Mouse (Mus musculus) liver, embryonic 16.5 days (tissue): ENCODE measurements around the gene Pold4. TPM values are rescaled to one million over a fixed set of nuclear protein-coding genes. Genes with fewer than 3 reads are reported as not detected.

Experiments used
- ATAC-seq: fragments of 200-750 bp; cut with Nextera tagmentation; 2 replicates; pipeline ENCODE4 v1.8.0; 2017; ENCODE audit warnings: low read depth, mild to moderate bottlenecking, moderate number of reproducible peaks, moderate library complexity
- H3K27ac ChIP-seq: fragments of 300-500 bp; sonication (generic); 2 replicates; pipeline ENCODE4 v1.5.1; 2014; ENCODE audit warnings: mild to moderate bottlenecking, low read length
- H3K27me3 ChIP-seq: fragments of 300-500 bp; sonication (generic); 2 replicates; pipeline ENCODE4 v1.6.1; 2014; ENCODE audit warnings: low read depth, low read length, mixed read lengths; ENCODE audit not compliant: control insufficient read depth, insufficient read depth
- H3K36me3 ChIP-seq: fragments of 300-500 bp; sonication (generic); 2 replicates; pipeline ENCODE4 v1.6.1; 2014; ENCODE audit warnings: mild to moderate bottlenecking; ENCODE audit not compliant: control insufficient read depth, insufficient read depth
- H3K4me1 ChIP-seq: fragments of 300-500 bp; sonication (generic); 2 replicates; pipeline ENCODE4 v1.6.1; 2014; ENCODE audit warnings: low read depth, low read length, mixed read lengths; ENCODE audit not compliant: control insufficient read depth
- H3K4me2 ChIP-seq: fragments of 300-500 bp; sonication (generic); 2 replicates; pipeline ENCODE4 v1.6.1; 2014; ENCODE audit warnings: low read depth, low read length, mixed read lengths
- H3K4me3 ChIP-seq: fragments of 300-500 bp; sonication (generic); 2 replicates; pipeline ENCODE4 v1.5.1; 2014; ENCODE audit warnings: low read depth, mild to moderate bottlenecking, low read length
- H3K9ac ChIP-seq: fragments of 300-500 bp; sonication (generic); 2 replicates; pipeline ENCODE4 v1.6.1; 2014; ENCODE audit warnings: low read depth, low read length
- H3K9me3 ChIP-seq: fragments of 300-500 bp; sonication (generic); replicated peaks from 2 replicates; pipeline ENCODE4 v1.6.1; 2016; ENCODE audit warnings: low read length; ENCODE audit not compliant: control insufficient read depth
- WGBS: fragments of 180-500 bp; shearing (Covaris S2); extraction: QIAGEN DNeasy Blood & Tissue Kit; methylation state at CpG from one replicate; pipeline ENCODE4 v1.1.7; 2014; ENCODE audit not compliant: insufficient replicate concordance; 5-methylcytosine and 5-hydroxymethylcytosine counted together
- polyA plus RNA-seq: library from polyadenylated mRNA; unstranded; fragments of >200 nt; fragmentation: Nextera tagmentation; extraction: Ambion mirVana; gene quantifications from 2 replicates; pipeline ENCODE4 v1.2.1, GENCODE M21; 2015

Gene Pold4
- polyA plus RNA-seq, 1 experiment from 2014 or later = 14.8 TPM

- Histone ChIP-seq H3K4me2 (peak within 1 kb of the TSS; percentile 74), H3K36me3 (no peaks in the 10 kb centered on the region), H3K27ac (peak within 1 kb of the TSS; percentile 35; the same call in 1 of the 2 replicates), H3K27me3 (peaks cover 77% of the 10 kb centered on the region), H3K9me3 (no peaks in the 10 kb centered on the region), H3K4me3 (peak within 1 kb of the TSS; percentile 59), H3K4me1 (peaks cover 16% of the 10 kb centered on the region), H3K9ac (peak within 1 kb of the TSS; percentile 61)
- 1% methylated on average over 42 of the region's 49 CpGs for WGBS
- ATAC-seq = peak; percentile 17; the same call in 1 of the 2 replicates
These were observed 17.5 kb upstream of the Pold4 start, which contains the start of the genes Clcf1 and AC109138.7 for GRCm38 (mm10) chr19:4214071-4214770. TSS of gene Clcf1 (plus strand) at chr19:4214238. TSS of gene AC109138.7 (plus strand) at chr19:4214357.

GRCm38 (mm10) chr19:4214771-4215450, 16.8 kb upstream of the Pold4 start:
- H3K4me2 ChIP-seq = peak overlapping the region; percentile 74
- H3K4me1 ChIP-seq = peaks cover 16% of the 10 kb centered on the region
- WGBS = under 1% methylated on average over 47 of the region's 81 CpGs
- peaks cover 77% of the 10 kb centered on the region for H3K27me3 ChIP-seq
- H3K27ac ChIP-seq = peak overlapping the region; percentile 35; the same call in 1 of the 2 replicates
- H3K9ac ChIP-seq = peak overlapping the region; percentile 61
- ATAC-seq = peak; percentile 49
- no peaks in the 10 kb centered on the region for H3K36me3 ChIP-seq
- H3K4me3 ChIP-seq = peak overlapping the region; percentile 59
- no peaks in the 10 kb centered on the region for H3K9me3 ChIP-seq

GRCm38 (mm10) chr19:4215451-4215840, 16.3 kb upstream of the Pold4 start:
- Histone ChIP-seq H3K9me3 (no peaks in the 10 kb centered on the region), H3K4me1 (peaks cover 21% of the 10 kb centered on the region), H3K36me3 (no peaks in the 10 kb centered on the region), H3K4me2 (peak overlapping the region; percentile 74), H3K9ac (peak overlapping the region; percentile 61), H3K27me3 (peaks cover 76% of the 10 kb centered on the region), H3K27ac (no peak overlapping the region), H3K4me3 (peak overlapping the region; percentile 59)
- no peak for ATAC-seq
- 2% methylated on average over 15 of the region's 21 CpGs for WGBS

GRCm38 (mm10) chr19:4216041-4216685, 15.5 kb upstream of the Pold4 start:
- Histone ChIP-seq H3K4me3 (no peak overlapping the region), H3K9me3 (no peaks in the 10 kb centered on the region), H3K4me2 (no peak overlapping the region), H3K9ac (no peak overlapping the region), H3K4me1 (peaks cover 25% of the 10 kb centered on the region), H3K36me3 (no peaks in the 10 kb centered on the region), H3K27ac (no peak overlapping the region), H3K27me3 (peaks cover 74% of the 10 kb centered on the region)
- no peak for ATAC-seq
- 12% methylated on average over 14 of the region's 14 CpGs for WGBS

GRCm38 (mm10) chr19:4217140-4217539, 14.6 kb upstream of the Pold4 start:
- Histone ChIP-seq H3K9ac (no peak overlapping the region), H3K27ac (no peak overlapping the region), H3K4me3 (no peak overlapping the region), H3K9me3 (no peaks in the 10 kb centered on the region), H3K27me3 (peaks cover 69% of the 10 kb centered on the region), H3K4me2 (no peak overlapping the region), H3K36me3 (no peaks in the 10 kb centered on the region), H3K4me1 (peaks cover 30% of the 10 kb centered on the region)
- ATAC-seq = no peak
- WGBS = 43% methylated on average over 5 of the region's 5 CpGs

GRCm38 (mm10) chr19:4217855-4218254, 13.8 kb upstream of the Pold4 start:
- WGBS = 48% methylated on average over 3 of the region's 3 CpGs
- H3K4me1 ChIP-seq = peaks cover 30% of the 10 kb centered on the region
- H3K4me3 ChIP-seq = no peak overlapping the region
- H3K27me3 ChIP-seq = peaks cover 62% of the 10 kb centered on the region
- H3K9me3 ChIP-seq = no peaks in the 10 kb centered on the region
- no peak overlapping the region for H3K27ac ChIP-seq
- H3K4me2 ChIP-seq = no peak overlapping the region
- no peaks in the 10 kb centered on the region for H3K36me3 ChIP-seq
- H3K9ac ChIP-seq = no peak overlapping the region
- ATAC-seq = no peak

- Histone ChIP-seq H3K4me1 (peaks cover 27% of the 10 kb centered on the region), H3K36me3 (no peaks in the 10 kb centered on the region), H3K4me2 (no peak overlapping the region), H3K27ac (no peak overlapping the region), H3K4me3 (no peak overlapping the region), H3K9me3 (no peaks in the 10 kb centered on the region), H3K9ac (no peak overlapping the region), H3K27me3 (peaks cover 57% of the 10 kb centered on the region)
- ATAC-seq = no peak
- 69% methylated on average over 11 of the region's 11 CpGs for WGBS
These were observed 13.4 kb upstream of the Pold4 start for GRCm38 (mm10) chr19:4218293-4218692.

- no peak overlapping the region for H3K4me2 ChIP-seq
- whole genome bisulfite sequencing = 16% methylated on average over 1 of the region's 1 CpGs
- ATAC-seq = no peak
- H3K27ac ChIP-seq = no peak overlapping the region
- no peak overlapping the region for H3K4me3 ChIP-seq
- H3K36me3 ChIP-seq = no peaks in the 10 kb centered on the region
- H3K9me3 ChIP-seq = no peaks in the 10 kb centered on the region
- peaks cover 22% of the 10 kb centered on the region for H3K4me1 ChIP-seq
- H3K9ac ChIP-seq = no peak overlapping the region
- H3K27me3 ChIP-seq = peaks cover 52% of the 10 kb centered on the region
These were observed 12.9 kb upstream of the Pold4 start for GRCm38 (mm10) chr19:4218784-4219183.
